Mouse (Mus musculus) MEL (cell line): ENCODE measurements around the gene Olfr120.
"Not testable (repeated sequence)": the region's sequence is repeated elsewhere in the genome, so short reads cannot be mapped to it uniquely, and the experiment has no call there.

Experiments
- CTCF ChIP-seq, 3 experiments: IDR thresholded peaks in 2 of 3; conservative IDR thresholded peaks in 1 of 3; 2 replicates each; pipeline ENCODE4 v1.5.1; 2011 to 2012; ENCODE audit warnings: low read length in 3 of 3, low read depth in 2 of 3, mild to moderate bottlenecking in 2 of 3, improper control_type of control experiment in 1 of 3, inconsistent platforms in 1 of 3, mixed read lengths in 1 of 3, moderate library complexity in 1 of 3; ENCODE audit not compliant: control insufficient read depth in 1 of 3, insufficient read depth in 1 of 3, poor library complexity in 1 of 3, severe bottlenecking in 1 of 3
- EP300 ChIP-seq, 2 experiments: IDR thresholded peaks; 2 replicates each; pipeline ENCODE4 v1.6.1; 2011; ENCODE audit warnings: improper control_type of control experiment in 2 of 2, low read length in 2 of 2, low read depth in 1 of 2, mild to moderate bottlenecking in 1 of 2
- GATA1 ChIP-seq: IDR thresholded peaks from 2 replicates; pipeline ENCODE4 v1.6.1; 2011; ENCODE audit warnings: low read depth, low read length, improper control_type of control experiment
- HCFC1 ChIP-seq: IDR thresholded peaks from 2 replicates; pipeline ENCODE4 v1.6.1; 2012; ENCODE audit warnings: low read depth, mild to moderate bottlenecking, inconsistent platforms, low read length, improper control_type of control experiment, moderate library complexity
- JUND ChIP-seq: IDR thresholded peaks from 2 replicates; pipeline ENCODE4 v1.6.1; 2011; ENCODE audit warnings: low read depth, mild to moderate bottlenecking, improper control_type of control experiment, low read length
- NELFE ChIP-seq: IDR thresholded peaks from 2 replicates; pipeline ENCODE4 v1.6.1; 2011; ENCODE audit warnings: low read depth, low read length, improper control_type of control experiment
- POLR2A ChIP-seq, 2 experiments: IDR thresholded peaks; 2 replicates each; pipeline ENCODE4 v1.6.1; 2011 to 2012; ENCODE audit warnings: low read length in 2 of 2, mild to moderate bottlenecking in 2 of 2, control low read depth in 1 of 2, improper control_type of control experiment in 1 of 2, low read depth in 1 of 2, moderate library complexity in 1 of 2; ENCODE audit not compliant: control insufficient read depth in 1 of 2, insufficient read depth in 1 of 2, poor library complexity in 1 of 2
- UBTF ChIP-seq: IDR thresholded peaks from 2 replicates; pipeline ENCODE4 v1.6.1; 2012; ENCODE audit warnings: low read depth, mild to moderate bottlenecking, inconsistent platforms, low read length, improper control_type of control experiment, moderate library complexity, borderline replicate concordance; ENCODE audit not compliant: insufficient read depth
- USF1 ChIP-seq: IDR thresholded peaks from 2 replicates; pipeline ENCODE4 v1.6.1; 2014; ENCODE audit warnings: low read depth, mild to moderate bottlenecking, inconsistent platforms, low read length, improper control_type of control experiment, moderate library complexity
- ZKSCAN1 ChIP-seq: IDR thresholded peaks from 2 replicates; pipeline ENCODE4 v1.6.1; 2012; ENCODE audit warnings: low read depth, mild to moderate bottlenecking, inconsistent platforms, low read length, improper control_type of control experiment, moderate library complexity

- not testable (repeated sequence) for TF ChIP-seq JUND; UBTF; CTCF (IDR thresholded peaks at IDR 0.05 in 2 of 3, conservative IDR thresholded peaks at IDR 0.05 in 1 of 3; ENCODE audit: control insufficient read depth in 1 of 3, insufficient read depth in 1 of 3, low read depth in 2 of 3, low read length in 3 of 3, poor library complexity in 1 of 3, severe bottlenecking in 1 of 3); ZKSCAN1; POLR2A (IDR thresholded peaks at IDR 0.05; ENCODE audit: control insufficient read depth in 1 of 2, insufficient read depth in 1 of 2, low read depth in 1 of 2, low read length in 2 of 2, poor library complexity in 1 of 2); HCFC1; NELFE; EP300 (IDR thresholded peaks at IDR 0.05; ENCODE audit: low read depth in 1 of 2, low read length in 2 of 2); GATA1; USF1
These were observed 25.3 kb upstream of the Olfr120 start, which contains the start of gene Olfr119 for GRCm38 (mm10) chr17:37696264-37696663.
